9 mouse cellular contexts compared by ENCODE assay signal in genomic region chr6:97761326-97761725, GRCm38 (mm10). TPM values are rescaled to one million over a fixed set of nuclear protein-coding genes. Genes with fewer than 3 reads are reported as not detected.
DNase-seq lines count a peak whose midpoint lies in the region; ATAC-seq and TF ChIP-seq lines count a peak whose summit lies in the region.
"Had no signal": no experiment of that assay in that cellular context is flagged by ENCODE, and none has a peak within 500 bp of the region (broad histone marks: within the 10 kb centered on the region; RNA-seq: fewer than 3 reads in every experiment).

No protein-coding gene starts in this region.

- no peak overlapping the region for H3K4me3 ChIP-seq in cortical plate, adult 2 months (ENCODE audit: insufficient read depth, low read length)
- H3K4me3 ChIP-seq in hindbrain, embryonic 10.5 days, result no peak overlapping the region
- H3K4me3 ChIP-seq: neural tube, embryonic 12.5 days had no signal

- ATAC-seq in megakaryocyte, adult 5-6 weeks (ENCODE audit: poor library complexity, severe bottlenecking), result no peak

- intact Hi-C loops in left cerebral cortex, postnatal 4 days (cut with DNase I), result loop anchor here (2.0 kb wide), 1 partner anchor 243 kb away; no protein-coding TSS in a partner anchor

- H3K27me3 ChIP-seq in hindbrain, embryonic 10.5 days (ENCODE audit: insufficient read depth, poor library complexity, severe bottlenecking), result peaks cover 13% of the 10 kb centered on the region; the same call in 1 of the 2 replicates

- WGBS in hindbrain, embryonic 10.5 days, result 21% methylated on average over 4 of the region's 4 CpGs

- no peaks in the 10 kb centered on the region for H3K36me3 ChIP-seq in hindbrain, embryonic 10.5 days
- H3K36me3 ChIP-seq: neural tube, embryonic 12.5 days had no signal

- TF ChIP-seq POLR2A in cortical plate, adult 2 months (IDR thresholded peaks at IDR 0.05; ENCODE audit: extremely low read depth, insufficient read depth, low read length), result no peak

- H3K9me3 ChIP-seq in hindbrain, embryonic 10.5 days, result no peaks in the 10 kb centered on the region
- H3K9me3 ChIP-seq: neural tube, embryonic 12.5 days had no signal

- peak; percentile 71 for TF ChIP-seq CTCF in cortical plate, adult 2 months (IDR thresholded peaks at IDR 0.05; ENCODE audit: extremely low read depth, insufficient read depth, low read length)

- no peak overlapping the region for H3K27ac ChIP-seq in cortical plate, adult 2 months (ENCODE audit: insufficient read depth, low read length)
- H3K27ac ChIP-seq in hindbrain, embryonic 10.5 days, result no peak overlapping the region
- H3K27ac ChIP-seq: neural tube, embryonic 12.5 days had no signal

- H3K4me1 ChIP-seq in cortical plate, adult 2 months (ENCODE audit: control insufficient read depth, insufficient read depth, low read length), result 0 out of 2 replicates have a peak, but pooled peaks cover 2% of the 10 kb centered on the region
- peaks cover 14% of the 10 kb centered on the region for H3K4me1 ChIP-seq in hindbrain, embryonic 10.5 days (replicated peaks)

- peak; percentile 32 for DNase-seq in left cerebral cortex, adult 11 months (ENCODE audit: low spot score)
- DNase-seq in left cerebral cortex, postnatal 4 days, result no peak
- DNase-seq in adrenal gland, postnatal 10 days, result peak; percentile 47
- DNase-seq in layer of hippocampus, adult 8-10 months (ENCODE audit: low spot score in 2 of 2), result peak; percentile 15 to 41
- DNase-seq in right cerebral cortex, postnatal 4 days, result peak; percentile 30
- DNase-seq in hindbrain, embryonic 10.5 days (ENCODE audit: low spot score), result no peak

RNA-seq across cellular contexts. Expression of gene Mitf, which starts 45.5 kb away (rescaled TPM):
- total RNA-seq in left cerebral cortex, postnatal 4 days (2021), result 1 to 10 TPM; 1.1 to 2.0 TPM
- total RNA-seq in adrenal gland, postnatal 10 days (2021), result 1 to 10 TPM; 5.3 to 6.9 TPM
- polyA plus RNA-seq in cortical plate, adult 2 months (2012; rRNA removed), result 5.8 and 6.0 TPM in 2 replicates
- 10 to 100 TPM in 3 of 4 experiments, 1 to 10 TPM in 1; 9.7 to 12.9 (median 10.8) TPM for total RNA-seq in layer of hippocampus, adult 8-10 months (2022)
- 11.1 and 15.6 TPM in 2 replicates for total RNA-seq in megakaryocyte, adult 5-6 weeks (2015)
- total RNA-seq in megakaryocyte, adult 5-6 weeks (2017), result 8.8 and 14.4 TPM in 2 replicates
- polyA plus RNA-seq in hindbrain, embryonic 10.5 days (2016; fragmentation: Nextera tagmentation; extraction: Ambion mirVana), result 1.4 and 1.8 TPM in 2 replicates

Comparison
In these comparisons a context has a peak if more than half of its experiments do, and no peak if none do; other contexts are left out.
1. DNase-seq: peak in left cerebral cortex, adult 11 months (single experiment), adrenal gland, postnatal 10 days (single experiment), layer of hippocampus, adult 8-10 months (2 of 2) and right cerebral cortex, postnatal 4 days (single experiment); none in left cerebral cortex, postnatal 4 days (single experiment) and hindbrain, embryonic 10.5 days (single experiment).